Comparison of ENCODE assay signal across 8 mouse cellular contexts in genomic region chr7:25178787-25179605, GRCm38 (mm10). TPM values are rescaled to one million over a fixed set of nuclear protein-coding genes. Genes with fewer than 3 reads are reported as not detected.
DNase-seq lines count a peak whose midpoint lies in the region; ATAC-seq lines count a peak whose summit lies in the region.

No protein-coding gene starts in this region.

- H3K27me3 ChIP-seq in kidney, embryonic 15.5 days = peaks cover 88% of the 10 kb centered on the region
- peaks cover 90% of the 10 kb centered on the region for H3K27me3 ChIP-seq in embryonic facial prominence, embryonic 15.5 days
- peaks cover 39% of the 10 kb centered on the region for H3K27me3 ChIP-seq in neural tube, embryonic 11.5 days (ENCODE audit: control insufficient read depth, insufficient read depth, low read length)

- H3K4me1 ChIP-seq in kidney, embryonic 15.5 days = peaks cover 21% of the 10 kb centered on the region
- peaks cover 15% of the 10 kb centered on the region for H3K4me1 ChIP-seq in embryonic facial prominence, embryonic 15.5 days
- H3K4me1 ChIP-seq in neural tube, embryonic 11.5 days (ENCODE audit: control insufficient read depth, insufficient read depth, low read length) = peaks cover 15% of the 10 kb centered on the region

- DNase-seq in kidney, adult 18-20 months = no peak
- peak; percentile 44 for DNase-seq in ZHBTc4 (ENCODE audit: low read depth, low spot score)
- DNase-seq in layer of hippocampus, postnatal 25 days (ENCODE audit: extremely low spot score in 1 of 2, low spot score in 1 of 2) = peak; percentile 26 to 35
- peak; percentile 41 for DNase-seq in neural tube, embryonic 11.5 days (ENCODE audit: low spot score)
- no peak for DNase-seq in yolk sac, embryonic 10.5 days (ENCODE audit: low spot score)
- no peak for DNase-seq in adrenal gland, postnatal 14 days

- ATAC-seq in kidney, embryonic 15.5 days (replicated peaks; ENCODE audit: low FRiP score) = peak; percentile 75
- ATAC-seq in embryonic facial prominence, embryonic 15.5 days (ENCODE audit: insufficient number of reproducible peaks, low FRiP score, low TSS enrichment, low read depth) = peak; percentile 49; the same call in 1 of the 2 replicates
- ATAC-seq in neural tube, embryonic 11.5 days (ENCODE audit: insufficient read depth, low FRiP score, low TSS enrichment) = peak; percentile 68

- peak overlapping the region; percentile 53 for H3K4me3 ChIP-seq in kidney, embryonic 15.5 days (replicated peaks)
- H3K4me3 ChIP-seq in embryonic facial prominence, embryonic 15.5 days (replicated peaks) = peak overlapping the region; percentile 51
- peak overlapping the region; percentile 66 for H3K4me3 ChIP-seq in neural tube, embryonic 11.5 days (ENCODE audit: low read depth, low read length)

- peak overlapping the region; percentile 92 for H3K4me2 ChIP-seq in kidney, embryonic 15.5 days
- peak overlapping the region; percentile 89 for H3K4me2 ChIP-seq in embryonic facial prominence, embryonic 15.5 days (replicated peaks)
- peak overlapping the region; percentile 80 for H3K4me2 ChIP-seq in neural tube, embryonic 11.5 days (ENCODE audit: low read depth)

- H3K36me3 ChIP-seq in kidney, embryonic 15.5 days = no peaks in the 10 kb centered on the region
- H3K36me3 ChIP-seq in embryonic facial prominence, embryonic 15.5 days = no peaks in the 10 kb centered on the region
- H3K36me3 ChIP-seq in neural tube, embryonic 11.5 days (ENCODE audit: control insufficient read depth, insufficient read depth, low read length) = no peaks in the 10 kb centered on the region

- WGBS in kidney, embryonic 15.5 days = under 1% methylated on average over 50 of the region's 56 CpGs
- WGBS in embryonic facial prominence, embryonic 15.5 days = 1% methylated on average over 52 of the region's 56 CpGs
- under 1% methylated on average over 55 of the region's 56 CpGs for WGBS in neural tube, embryonic 11.5 days

- no peaks in the 10 kb centered on the region for H3K9me3 ChIP-seq in kidney, embryonic 15.5 days (replicated peaks)
- no peaks in the 10 kb centered on the region for H3K9me3 ChIP-seq in embryonic facial prominence, embryonic 15.5 days (replicated peaks)
- no peaks in the 10 kb centered on the region for H3K9me3 ChIP-seq in neural tube, embryonic 11.5 days (ENCODE audit: control insufficient read depth, low read length)

- H3K9ac ChIP-seq in kidney, embryonic 15.5 days = 0 out of 2 replicates have a peak overlapping the region, but pooled peaks have one; percentile 14
- no peak overlapping the region for H3K9ac ChIP-seq in embryonic facial prominence, embryonic 15.5 days
- H3K9ac ChIP-seq in neural tube, embryonic 11.5 days (ENCODE audit: low read length) = peak overlapping the region; percentile 80

- H3K27ac ChIP-seq in kidney, embryonic 15.5 days = no peak overlapping the region
- H3K27ac ChIP-seq in embryonic facial prominence, embryonic 15.5 days (replicated peaks) = no peak overlapping the region
- peak overlapping the region; percentile 86 for H3K27ac ChIP-seq in neural tube, embryonic 11.5 days (ENCODE audit: low read depth, low read length)

RNA-seq across cellular contexts. Expression of gene Pou2f2, which starts 0.5 kb away (rescaled TPM):
- 0.64 and 2.5 TPM in 2 replicates for polyA plus RNA-seq in kidney, embryonic 15.5 days (2015; fragmentation: Nextera tagmentation; extraction: Ambion mirVana)
- 1.1 and 2.0 TPM in 2 replicates for polyA plus RNA-seq in embryonic facial prominence, embryonic 15.5 days (2015; fragmentation: Nextera tagmentation; extraction: Ambion mirVana)
- total RNA-seq in layer of hippocampus, postnatal 25 days (2021) = 10 to 100 TPM in 1 of 2 experiments, 1 to 10 TPM in 1; 7.1 to 11.8 TPM
- 33.7 and 40.9 TPM in 2 replicates for polyA plus RNA-seq in neural tube, embryonic 11.5 days (2014; fragmentation: Nextera tagmentation; extraction: Ambion mirVana)
- total RNA-seq in adrenal gland, postnatal 14 days (2021) = 0.96 and 5.1 TPM in 2 replicates

RNA-seq across cellular contexts. Expression of gene Dedd2, which starts 41.4 kb away (rescaled TPM):
- 10.2 and 11.7 TPM in 2 replicates for polyA plus RNA-seq in kidney, embryonic 15.5 days (2015; fragmentation: Nextera tagmentation; extraction: Ambion mirVana)
- 13.2 and 14.7 TPM in 2 replicates for polyA plus RNA-seq in embryonic facial prominence, embryonic 15.5 days (2015; fragmentation: Nextera tagmentation; extraction: Ambion mirVana)
- total RNA-seq in layer of hippocampus, postnatal 25 days (2021) = 10 to 100 TPM; 24.0 to 26.4 TPM
- 11.0 and 11.6 TPM in 2 replicates for polyA plus RNA-seq in neural tube, embryonic 11.5 days (2014; fragmentation: Nextera tagmentation; extraction: Ambion mirVana)
- 17.4 and 17.9 TPM in 2 replicates for total RNA-seq in adrenal gland, postnatal 14 days (2021)

RNA-seq across cellular contexts. Expression of gene Zfp526, which starts 42.2 kb away (rescaled TPM):
- polyA plus RNA-seq in kidney, embryonic 15.5 days (2015; fragmentation: Nextera tagmentation; extraction: Ambion mirVana) = 2.5 and 2.6 TPM in 2 replicates
- 3.3 TPM in 2 replicates for polyA plus RNA-seq in embryonic facial prominence, embryonic 15.5 days (2015; fragmentation: Nextera tagmentation; extraction: Ambion mirVana)
- total RNA-seq in layer of hippocampus, postnatal 25 days (2021) = 10 to 100 TPM; 10.5 to 12.4 TPM
- polyA plus RNA-seq in neural tube, embryonic 11.5 days (2014; fragmentation: Nextera tagmentation; extraction: Ambion mirVana) = 3.7 and 3.8 TPM in 2 replicates
- total RNA-seq in adrenal gland, postnatal 14 days (2021) = 9.0 and 11.6 TPM in 2 replicates

RNA-seq across cellular contexts. Expression of gene Gsk3a, which starts 58.7 kb away (rescaled TPM):
- 10.7 and 12.1 TPM in 2 replicates for polyA plus RNA-seq in kidney, embryonic 15.5 days (2015; fragmentation: Nextera tagmentation; extraction: Ambion mirVana)
- 11.5 and 13.0 TPM in 2 replicates for polyA plus RNA-seq in embryonic facial prominence, embryonic 15.5 days (2015; fragmentation: Nextera tagmentation; extraction: Ambion mirVana)
- total RNA-seq in layer of hippocampus, postnatal 25 days (2021) = 100 to 1,000 TPM; 195 to 200 TPM
- 15.9 and 19.7 TPM in 2 replicates for polyA plus RNA-seq in neural tube, embryonic 11.5 days (2014; fragmentation: Nextera tagmentation; extraction: Ambion mirVana)
- 96.8 and 104 TPM in 2 replicates for total RNA-seq in adrenal gland, postnatal 14 days (2021)

Comparison
In these comparisons a context has a peak if more than half of its experiments do, and no peak if none do; other contexts are left out.
1. DNase-seq: peak in ZHBTc4 (single experiment), layer of hippocampus, postnatal 25 days (2 of 2) and neural tube, embryonic 11.5 days (single experiment); none in kidney, adult 18-20 months (single experiment), yolk sac, embryonic 10.5 days (single experiment) and adrenal gland, postnatal 14 days (single experiment).
2. Peak in every context shown above with its lines, with median percentiles within 50 percentile points of each other: ATAC-seq, H3K4me2 ChIP-seq and H3K4me3 ChIP-seq.